ENCODE assay signal across 8 mouse cellular contexts in genomic region chr14:47366881-47367321, GRCm38 (mm10). TPM values are rescaled to one million over a fixed set of nuclear protein-coding genes. Genes with fewer than 3 reads are reported as not detected.
DNase-seq lines count a peak whose midpoint lies in the region; ATAC-seq lines count a peak whose summit lies in the region.

No protein-coding gene starts in this region.

- H3K9ac ChIP-seq in neural tube, embryonic 12.5 days = no peak overlapping the region
- H3K9ac ChIP-seq in liver, embryonic 12.5 days = no peak overlapping the region

- no peaks in the 10 kb centered on the region for H3K36me3 ChIP-seq in neural tube, embryonic 12.5 days
- H3K36me3 ChIP-seq in liver, embryonic 12.5 days = no peaks in the 10 kb centered on the region

- peak; percentile 42; the same call in 1 of the 2 replicates for ATAC-seq in neural tube, embryonic 12.5 days (ENCODE audit: low FRiP score, low read depth)
- ATAC-seq in liver, embryonic 12.5 days = peak; percentile 11; the same call in 1 of the 2 replicates

- H3K27ac ChIP-seq in neural tube, embryonic 12.5 days = no peak overlapping the region
- no peak overlapping the region for H3K27ac ChIP-seq in liver, embryonic 12.5 days

- H3K4me2 ChIP-seq in neural tube, embryonic 12.5 days (replicated peaks) = no peak overlapping the region
- H3K4me2 ChIP-seq in liver, embryonic 12.5 days = peak overlapping the region; percentile 6; the same call in 1 of the 2 replicates

- no peak for DNase-seq in neural tube, embryonic 10.5 days (ENCODE audit: extremely low spot score, low spot score)
- DNase-seq in cerebellum, postnatal 36 days = peak; percentile 40 to 43
- DNase-seq in kidney, adult 9 months = peak; percentile 30
- DNase-seq in ovary, postnatal 36 days (ENCODE audit: low spot score) = peak; percentile 31
- DNase-seq in B cell, adult 2 months = no peak
- no peak for DNase-seq in heart, postnatal 10 days

- 69% methylated on average over 7 of the region's 7 CpGs for WGBS in neural tube, embryonic 12.5 days
- WGBS in liver, embryonic 12.5 days (ENCODE audit: insufficient replicate concordance) = 21% methylated on average over 7 of the region's 7 CpGs

- intact Hi-C loops in heart, postnatal 10 days (cut with DNase I) = no loop called here

- H3K9me3 ChIP-seq in neural tube, embryonic 12.5 days = no peaks in the 10 kb centered on the region
- H3K9me3 ChIP-seq in liver, embryonic 12.5 days (replicated peaks) = no peaks in the 10 kb centered on the region

- no peaks in the 10 kb centered on the region for H3K27me3 ChIP-seq in neural tube, embryonic 12.5 days (replicated peaks)
- peaks cover 21% of the 10 kb centered on the region for H3K27me3 ChIP-seq in liver, embryonic 12.5 days (replicated peaks)

- no peak overlapping the region for H3K4me3 ChIP-seq in neural tube, embryonic 12.5 days
- no peak overlapping the region for H3K4me3 ChIP-seq in liver, embryonic 12.5 days

- peaks cover 6% of the 10 kb centered on the region for H3K4me1 ChIP-seq in neural tube, embryonic 12.5 days
- H3K4me1 ChIP-seq in liver, embryonic 12.5 days = peaks cover 32% of the 10 kb centered on the region

RNA-seq across cellular contexts. Expression of gene Lgals3, which starts 0.7 kb away (rescaled TPM):
- polyA plus RNA-seq in neural tube, embryonic 12.5 days (2016; fragmentation: Nextera tagmentation; extraction: Ambion mirVana) = 1.4 and 1.9 TPM in 2 replicates
- polyA plus RNA-seq in liver, embryonic 12.5 days (2016; fragmentation: Nextera tagmentation; extraction: Ambion mirVana) = 13.7 and 14.6 TPM in 2 replicates
- total RNA-seq in heart, postnatal 10 days (2021) = 1 to 10 TPM; 3.1 to 4.6 TPM

RNA-seq across cellular contexts. Expression of gene Dlgap5, which starts 51.3 kb away (rescaled TPM):
- 36.1 and 40.0 TPM in 2 replicates for polyA plus RNA-seq in neural tube, embryonic 12.5 days (2016; fragmentation: Nextera tagmentation; extraction: Ambion mirVana)
- polyA plus RNA-seq in liver, embryonic 12.5 days (2016; fragmentation: Nextera tagmentation; extraction: Ambion mirVana) = 68.0 and 73.9 TPM in 2 replicates
- 10 to 100 TPM in 1 of 2 experiments, 1 to 10 TPM in 1; 8.3 to 10.7 TPM for total RNA-seq in heart, postnatal 10 days (2021)

Comparison
In these comparisons a context has a peak if more than half of its experiments do, and no peak if none do; other contexts are left out.
1. DNase-seq: peak in cerebellum, postnatal 36 days (2 of 2), kidney, adult 9 months (single experiment) and ovary, postnatal 36 days (single experiment); none in neural tube, embryonic 10.5 days (single experiment), B cell, adult 2 months (0 of 2) and heart, postnatal 10 days (0 of 2).